In the genomic region with DNA sequence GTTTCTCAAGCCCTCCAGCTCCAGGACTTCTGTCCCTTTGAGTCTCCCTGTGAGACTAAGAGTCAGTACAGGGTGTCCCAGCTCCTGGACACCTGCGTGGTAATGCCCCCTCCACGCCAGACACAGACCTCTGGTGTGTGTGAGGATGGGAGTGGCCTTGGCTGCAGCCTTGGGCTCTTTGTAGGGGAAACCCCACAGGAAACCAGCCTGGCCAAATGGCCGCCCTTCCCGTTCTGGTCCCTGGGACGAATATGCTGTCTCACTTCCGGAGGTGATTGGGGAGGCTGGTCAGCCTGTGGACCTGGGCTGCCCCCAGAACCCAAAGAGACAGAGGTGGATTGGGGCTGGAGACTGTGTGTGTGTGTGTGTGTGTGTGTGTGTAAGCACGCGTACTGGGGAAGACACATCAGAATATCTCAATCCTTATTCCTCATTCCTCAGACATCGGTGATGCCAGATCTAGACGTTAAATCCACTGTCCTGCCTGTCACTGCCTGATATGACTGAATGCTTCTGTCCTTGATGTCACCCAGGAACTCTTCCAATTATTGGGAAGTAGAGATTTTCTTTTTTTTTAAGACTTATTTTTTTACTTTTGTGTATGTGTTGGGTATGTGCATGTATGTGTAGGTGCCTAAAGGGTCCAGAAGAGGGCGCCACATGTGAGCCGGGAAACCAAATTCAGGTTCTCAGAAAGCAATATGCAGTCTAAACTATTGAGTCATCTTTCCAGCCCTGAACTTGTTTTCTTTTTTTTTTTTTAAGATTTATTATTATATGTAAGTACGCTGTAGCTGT, we compare ENCODE assay signal across 8 mouse cellular contexts. TPM values are rescaled to one million over a fixed set of nuclear protein-coding genes. Genes with fewer than 3 reads are reported as not detected.
DNase-seq lines count a peak whose midpoint lies in the region; ATAC-seq and TF ChIP-seq lines count a peak whose summit lies in the region.

No protein-coding gene starts in this region.

- WGBS in liver, embryonic 14.5 days (ENCODE audit: insufficient replicate concordance), result 25% methylated on average over 13 of the region's 13 CpGs

- peaks cover 21% of the 10 kb centered on the region for H3K27me3 ChIP-seq in liver, embryonic 14.5 days (ENCODE audit: control insufficient read depth, insufficient read depth, low read length)

- TF ChIP-seq EP300 in liver, embryonic 14.5 days (IDR thresholded peaks at IDR 0.05; ENCODE audit: low read depth), result no peak

- H3K9ac ChIP-seq in liver, embryonic 14.5 days (replicated peaks), result peak overlapping the region; percentile 27; the same call in 1 of the 2 replicates

- peak; percentile 25 for TF ChIP-seq CTCF in liver, embryonic 14.5 days (IDR thresholded peaks at IDR 0.05; ENCODE audit: low read depth)

- peak overlapping the region; percentile 66 for H3K4me2 ChIP-seq in liver, embryonic 14.5 days (ENCODE audit: low read depth)

- no peaks in the 10 kb centered on the region for H3K9me3 ChIP-seq in liver, embryonic 14.5 days (ENCODE audit: control insufficient read depth, low read length)

- ATAC-seq in CD4-positive, CD25-positive, alpha-beta regulatory T cell, adult 4 months, result no peak
- ATAC-seq in liver, embryonic 14.5 days (ENCODE audit: insufficient read depth), result peak; percentile 21; the same call in 1 of the 2 replicates

- H3K4me1 ChIP-seq in liver, embryonic 14.5 days (replicated peaks; ENCODE audit: control insufficient read depth in 2 of 2, insufficient read depth in 2 of 2, low read length in 1 of 2), result peaks cover 3 to 15% of the 10 kb centered on the region in 2 experiments; a peak in 3 of 4 replicates

- peak; percentile 78 for DNase-seq in CD4-positive, CD25-positive, alpha-beta regulatory T cell, adult 2 months (ENCODE audit: low read depth, low spot score)
- peak; percentile 84 for DNase-seq in adrenal gland, postnatal 10 days
- peak; percentile 83 for DNase-seq in gastrocnemius, postnatal 14 days
- DNase-seq in induced T-regulatory cell, adult 2 months (ENCODE audit: low read depth), result peak; percentile 87
- no peak for DNase-seq in liver, embryonic 14.5 days (ENCODE audit: low read depth in 3 of 3, low spot score in 3 of 3)
- peak; percentile 38 for DNase-seq in neural tube, embryonic 10.5 days (ENCODE audit: extremely low spot score, low spot score)
- DNase-seq in cerebellum, adult 9-11 months, result no peak

- H3K27ac ChIP-seq in liver, embryonic 14.5 days, result peak overlapping the region; percentile 20

- intact Hi-C loops in gastrocnemius, postnatal 14 days (cut with DNase I; ENCODE audit: low total_unique reads), result no loop called here

- no peaks in the 10 kb centered on the region for H3K36me3 ChIP-seq in liver, embryonic 14.5 days (replicated peaks; ENCODE audit: control insufficient read depth, insufficient read depth, low read depth)

- peak overlapping the region; percentile 31 to 41; a peak in 3 of 4 replicates for H3K4me3 ChIP-seq in liver, embryonic 14.5 days (ENCODE audit: insufficient read depth in 1 of 2, low read depth in 2 of 2, low read length in 2 of 2)

RNA-seq across cellular contexts. Expression of gene Nanos3, which starts 19.2 kb away (rescaled TPM):
- under 1 TPM in 1 of 2 experiments, not detected in 1; 0.81 TPM for polyA plus RNA-seq in CD4-positive, CD25-positive, alpha-beta regulatory T cell, adult 4 months (2017; shearing (Covaris generic))
- 1 to 10 TPM in 1 of 2 experiments, under 1 TPM in 1; 0.96 to 2.3 TPM for total RNA-seq in adrenal gland, postnatal 10 days (2021)
- under 1 TPM in 1 of 2 experiments, not detected in 1; 0.43 TPM for total RNA-seq in gastrocnemius, postnatal 14 days (2021)
- polyA plus RNA-seq in liver, embryonic 14.5 days (2012; rRNA removed), result 0.12 TPM in 1 of 2 replicates, not detected in the other
- polyA plus RNA-seq in liver, embryonic 14.5 days (2014; fragmentation: Nextera tagmentation; extraction: Ambion mirVana), result not detected in 2 replicates

RNA-seq across cellular contexts. Expression of gene Zswim4, which starts 32.7 kb away (rescaled TPM):
- 1 to 10 TPM; 3.3 to 4.3 TPM for polyA plus RNA-seq in CD4-positive, CD25-positive, alpha-beta regulatory T cell, adult 4 months (2017; shearing (Covaris generic))
- 10 to 100 TPM; 22.7 to 26.3 TPM for total RNA-seq in adrenal gland, postnatal 10 days (2021)
- total RNA-seq in gastrocnemius, postnatal 14 days (2021), result 1 to 10 TPM; 5.8 to 6.8 TPM
- 1.9 and 2.1 TPM in 2 replicates for polyA plus RNA-seq in liver, embryonic 14.5 days (2012; rRNA removed)
- polyA plus RNA-seq in liver, embryonic 14.5 days (2014; fragmentation: Nextera tagmentation; extraction: Ambion mirVana), result 0.74 and 1.4 TPM in 2 replicates

RNA-seq across cellular contexts. Expression of gene D8Ertd738e, which starts 45.3 kb away (rescaled TPM):
- 100 to 1,000 TPM; 365 to 370 TPM for polyA plus RNA-seq in CD4-positive, CD25-positive, alpha-beta regulatory T cell, adult 4 months (2017; shearing (Covaris generic))
- total RNA-seq in adrenal gland, postnatal 10 days (2021), result 100 to 1,000 TPM; 210 to 233 TPM
- 100 to 1,000 TPM; 158 to 171 TPM for total RNA-seq in gastrocnemius, postnatal 14 days (2021)
- polyA plus RNA-seq in liver, embryonic 14.5 days (2012; rRNA removed), result 95.7 and 127 TPM in 2 replicates
- 261 and 262 TPM in 2 replicates for polyA plus RNA-seq in liver, embryonic 14.5 days (2014; fragmentation: Nextera tagmentation; extraction: Ambion mirVana)

RNA-seq across cellular contexts. Expression of gene Mri1, which starts 53.0 kb away (rescaled TPM):
- 1 to 10 TPM; 7.2 to 9.5 TPM for polyA plus RNA-seq in CD4-positive, CD25-positive, alpha-beta regulatory T cell, adult 4 months (2017; shearing (Covaris generic))
- 10 to 100 TPM; 28.0 to 34.4 TPM for total RNA-seq in adrenal gland, postnatal 10 days (2021)
- total RNA-seq in gastrocnemius, postnatal 14 days (2021), result 10 to 100 TPM; 11.8 to 16.6 TPM
- 15.6 and 17.2 TPM in 2 replicates for polyA plus RNA-seq in liver, embryonic 14.5 days (2012; rRNA removed)
- polyA plus RNA-seq in liver, embryonic 14.5 days (2014; fragmentation: Nextera tagmentation; extraction: Ambion mirVana), result 27.1 and 28.7 TPM in 2 replicates

RNA-seq across cellular contexts. Expression of gene 4930432K21Rik, which starts 56.3 kb away (rescaled TPM):
- polyA plus RNA-seq in CD4-positive, CD25-positive, alpha-beta regulatory T cell, adult 4 months (2017; shearing (Covaris generic)), result 1 to 10 TPM; 1.1 to 3.2 TPM
- under 1 TPM; 0.36 to 0.79 TPM for total RNA-seq in adrenal gland, postnatal 10 days (2021)
- total RNA-seq in gastrocnemius, postnatal 14 days (2021), result under 1 TPM; 0.27 to 0.62 TPM
- 0.15 and 0.19 TPM in 2 replicates for polyA plus RNA-seq in liver, embryonic 14.5 days (2012; rRNA removed)
- polyA plus RNA-seq in liver, embryonic 14.5 days (2014; fragmentation: Nextera tagmentation; extraction: Ambion mirVana), result 0.25 TPM in 1 of 2 replicates, not detected in the other

Comparison
In these comparisons a context has a peak if more than half of its experiments do, and no peak if none do; other contexts are left out.
1. DNase-seq: peak in CD4-positive, CD25-positive, alpha-beta regulatory T cell, adult 2 months (single experiment), adrenal gland, postnatal 10 days (single experiment), gastrocnemius, postnatal 14 days (single experiment), induced T-regulatory cell, adult 2 months (single experiment) and neural tube, embryonic 10.5 days (single experiment); none in liver, embryonic 14.5 days (0 of 3) and cerebellum, adult 9-11 months (single experiment).